Mouse (Mus musculus) limb, embryonic 14.5 days (tissue): ENCODE measurements around the gene Mettl23. TPM values are rescaled to one million over a fixed set of nuclear protein-coding genes. Genes with fewer than 3 reads are reported as not detected.

Experiments
- ATAC-seq: fragments of 200-750 bp; cut with Nextera tagmentation; 2 replicates; pipeline ENCODE4 v1.8.0; 2017; ENCODE audit warnings: low read depth, moderate number of reproducible peaks, moderate TSS enrichment; ENCODE audit not compliant: low FRiP score
- DNase-seq: peaks from one replicate; pipeline ENCODE4 v3.0.0-alpha.2; 2015; ENCODE audit warnings: low spot score
- H3K27ac ChIP-seq: fragments of 300-500 bp; sonication (generic); replicated peaks from 2 replicates; pipeline ENCODE4 v1.5.1; 2014; ENCODE audit warnings: low read depth, mild to moderate bottlenecking, low read length, moderate library complexity, mixed read lengths
- H3K27me3 ChIP-seq: fragments of 300-500 bp; sonication (generic); 2 replicates; pipeline ENCODE4 v1.6.1; 2014; ENCODE audit warnings: low read length, mixed read lengths; ENCODE audit not compliant: control insufficient read depth, insufficient read depth
- H3K36me3 ChIP-seq: fragments of 300-500 bp; sonication (generic); 2 replicates; pipeline ENCODE4 v1.6.1; 2014; ENCODE audit warnings: mild to moderate bottlenecking, low read length, moderate library complexity, mixed read lengths; ENCODE audit not compliant: control insufficient read depth, insufficient read depth
- H3K4me1 ChIP-seq: fragments of 300-500 bp; sonication (generic); 2 replicates; pipeline ENCODE4 v1.6.1; 2014; ENCODE audit warnings: antibody characterized with exemption, low read length, mixed read lengths; ENCODE audit not compliant: control insufficient read depth, insufficient read depth
- H3K4me2 ChIP-seq: fragments of 300-500 bp; sonication (generic); replicated peaks from 2 replicates; pipeline ENCODE4 v1.6.1; 2014; ENCODE audit warnings: low read depth, mild to moderate bottlenecking, low read length, moderate library complexity; ENCODE audit not compliant: severe bottlenecking
- H3K4me3 ChIP-seq: fragments of 300-500 bp; sonication (generic); replicated peaks from 2 replicates; pipeline ENCODE4 v1.5.1; 2014; ENCODE audit warnings: low read length
- H3K9ac ChIP-seq: fragments of 300-500 bp; sonication (generic); 2 replicates; pipeline ENCODE4 v1.6.1; 2014; ENCODE audit warnings: mild to moderate bottlenecking, low read depth, low read length, moderate library complexity; ENCODE audit not compliant: severe bottlenecking
- H3K9me3 ChIP-seq: fragments of 300-500 bp; sonication (generic); 2 replicates; pipeline ENCODE4 v1.6.1; 2016; ENCODE audit warnings: low read length; ENCODE audit not compliant: control insufficient read depth
- POLR2A ChIP-seq: fragments of 200-500 bp; IDR thresholded peaks from 2 replicates; pipeline ENCODE4 v1.8.0; 2012; ENCODE audit warnings: inconsistent platforms, mild to moderate bottlenecking, moderate library complexity, borderline replicate concordance; ENCODE audit not compliant: insufficient read depth, insufficient read length; ENCODE audit errors: extremely low read depth
- WGBS: fragments of 180-500 bp; shearing (Covaris S2); extraction: QIAGEN DNeasy Blood & Tissue Kit; methylation state at CpG from one replicate; pipeline ENCODE4 v1.1.7; 2014; 5-methylcytosine and 5-hydroxymethylcytosine counted together
- polyA plus RNA-seq, 2 experiments: library from polyadenylated mRNA; depleted of rRNA in 1 of 2; stranded (reverse) in 1 of 2; unstranded in 1 of 2; fragments of >200 nt; fragmentation: Nextera tagmentation in 1 of 2; extraction: Ambion mirVana in 1 of 2; gene quantifications; 2 replicates each; pipeline versions ENCODE4 v1.2.1 to v1.2.3; 2012 to 2014

The Mettl23 gene
- polyA plus RNA-seq, 2 experiments: 51.0 to 77.9 TPM

- no peak overlapping the region for H3K9ac ChIP-seq
These were observed 36.7 kb upstream of the Mettl23 start for GRCm38 (mm10) chr11:116806136-116807071.

GRCm38 (mm10) chr11:116807116-116807515 lies 36.0 kb upstream of the Mettl23 start:
- 38% methylated on average over 7 of the region's 7 CpGs for WGBS
- no peak for ATAC-seq
- TF ChIP-seq POLR2A: no peak

More at GRCm38 (mm10) chr11:116806136-116807071, 36.7 kb upstream of the Mettl23 start:
- ATAC-seq (no peak), DNase-seq (no peak)
- H3K27me3 ChIP-seq: no peaks in the 10 kb centered on the region
- no peak overlapping the region for H3K4me2 ChIP-seq
- 71% methylated on average over 15 of the region's 15 CpGs for WGBS
- no peak overlapping the region for H3K4me3 ChIP-seq
- peaks cover 8% of the 10 kb centered on the region; the same call in 1 of the 2 replicates for H3K4me1 ChIP-seq
- H3K36me3 ChIP-seq: no peaks in the 10 kb centered on the region
- TF ChIP-seq POLR2A: no peak
- no peaks in the 10 kb centered on the region for H3K9me3 ChIP-seq
- H3K27ac ChIP-seq: no peak overlapping the region

GRCm38 (mm10) chr11:116807526-116807925 lies 35.6 kb upstream of the Mettl23 start:
- DNase-seq: no peak
- Histone ChIP-seq H3K4me1 (peaks cover 13% of the 10 kb centered on the region), H3K9ac (no peak overlapping the region), H3K27ac (0 out of 2 replicates have a peak overlapping the region, but pooled peaks have one; percentile 50), H3K9me3 (no peaks in the 10 kb centered on the region), H3K4me3 (no peak overlapping the region), H3K36me3 (no peaks in the 10 kb centered on the region), H3K4me2 (no peak overlapping the region), H3K27me3 (no peaks in the 10 kb centered on the region)
- ATAC-seq: no peak
- no peak for TF ChIP-seq POLR2A
- 81% methylated on average over 3 of the region's 3 CpGs for WGBS

More at GRCm38 (mm10) chr11:116807116-116807515, 36.0 kb upstream of the Mettl23 start:
- no peaks in the 10 kb centered on the region for H3K27me3 ChIP-seq
- H3K4me3 ChIP-seq: no peak overlapping the region
- no peak for DNase-seq
- peaks cover 11% of the 10 kb centered on the region for H3K4me1 ChIP-seq
- H3K9me3 ChIP-seq: no peaks in the 10 kb centered on the region
- H3K9ac ChIP-seq: no peak overlapping the region
- H3K4me2 ChIP-seq: no peak overlapping the region
- H3K27ac ChIP-seq: no peak overlapping the region
- no peaks in the 10 kb centered on the region for H3K36me3 ChIP-seq

- TF ChIP-seq POLR2A: no peak
- ATAC-seq (peak; percentile 51; the same call in 1 of the 2 replicates), DNase-seq (peak; percentile 79)
- H3K27me3 ChIP-seq: no peaks in the 10 kb centered on the region
- peak overlapping the region; percentile 50 for H3K27ac ChIP-seq
- no peaks in the 10 kb centered on the region for H3K36me3 ChIP-seq
- peaks cover 18% of the 10 kb centered on the region for H3K4me1 ChIP-seq
- H3K4me3 ChIP-seq: no peak overlapping the region
- no peak overlapping the region for H3K4me2 ChIP-seq
- H3K9ac ChIP-seq: no peak overlapping the region
- WGBS: 28% methylated on average over 7 of the region's 7 CpGs
- no peaks in the 10 kb centered on the region for H3K9me3 ChIP-seq
These were observed 35.0 kb upstream of the Mettl23 start for GRCm38 (mm10) chr11:116807938-116808606.

GRCm38 (mm10) chr11:116808811-116809395 lies 34.2 kb upstream of the Mettl23 start:
- DNase-seq (no peak), ATAC-seq (no peak)
- whole genome bisulfite sequencing: 81% methylated on average over 11 of the region's 11 CpGs
- Histone ChIP-seq H3K4me3 (no peak overlapping the region), H3K9me3 (no peaks in the 10 kb centered on the region), H3K36me3 (no peaks in the 10 kb centered on the region), H3K27me3 (no peaks in the 10 kb centered on the region), H3K9ac (no peak overlapping the region), H3K4me1 (peaks cover 27% of the 10 kb centered on the region), H3K4me2 (no peak overlapping the region), H3K27ac (no peak overlapping the region)
- no peak for TF ChIP-seq POLR2A
